Mouse (Mus musculus): ENCODE data around the gene Cnst.

The Cnst gene

DNA sequence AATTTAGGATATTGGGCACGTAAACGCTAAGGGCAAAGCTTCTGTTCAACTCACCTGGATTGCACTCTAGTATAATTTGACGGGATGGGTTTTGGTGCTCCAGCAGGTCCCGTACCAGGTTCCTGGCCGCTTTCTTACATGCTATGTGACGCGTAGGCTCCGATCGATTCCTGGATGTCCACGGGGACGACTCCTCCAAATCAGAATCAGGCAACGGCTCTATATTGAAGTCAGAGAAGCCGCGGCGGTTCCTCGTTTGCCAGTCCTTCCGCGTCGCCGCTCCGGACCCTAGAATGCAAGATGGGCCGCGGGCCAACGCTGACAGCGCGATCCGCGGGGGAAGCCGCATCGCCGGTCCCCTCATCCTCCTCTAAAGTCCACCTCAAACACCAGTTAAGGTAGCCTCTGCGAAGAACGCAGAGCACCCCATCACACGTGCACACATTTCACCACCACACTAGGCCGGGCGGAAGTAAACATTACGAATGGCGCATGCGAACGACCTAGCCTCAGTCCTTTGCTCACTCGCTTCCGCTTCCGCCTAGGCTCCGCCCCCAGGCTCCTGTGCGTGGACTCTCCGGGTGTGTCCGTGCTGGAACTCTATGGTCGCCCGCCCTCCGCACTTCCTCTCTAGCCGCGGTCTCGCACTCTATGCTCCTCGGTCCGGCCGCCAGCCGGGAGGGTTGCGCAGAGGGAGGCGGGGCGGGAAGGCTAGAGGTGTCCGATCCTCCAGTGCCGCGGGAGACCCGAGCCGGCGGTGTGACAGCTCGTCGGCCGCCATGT is at the start of gene Cnst, which contains the start of gene Tfb2m:
Gene Cnst (plus strand): TSS at position 603 of the 783 bp plus-strand sequence.
Gene Tfb2m (minus strand): TSS at position 500 of the 783 bp plus-strand sequence.
- DNase-seq = peak; percentile 96

DNA sequence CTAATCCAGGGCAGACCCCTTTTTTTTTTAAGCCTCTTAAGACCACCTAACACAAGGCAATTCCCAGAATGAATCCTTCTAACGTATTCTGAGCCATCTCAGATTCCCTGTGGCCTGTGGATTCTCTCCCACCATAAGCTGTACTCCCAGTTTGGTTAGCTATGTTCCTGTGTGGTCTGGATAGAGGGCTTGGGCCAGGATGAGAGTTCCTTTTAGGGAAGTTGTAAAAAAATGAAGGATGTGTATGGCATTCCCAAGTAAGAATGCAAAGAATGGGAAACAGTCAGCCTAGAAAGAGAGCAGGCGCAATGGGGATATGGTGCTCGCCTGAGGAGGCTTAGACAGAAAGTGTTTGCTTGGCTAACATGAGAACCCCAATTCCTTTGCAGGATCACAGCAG is 46.9 kb upstream of the Cnst start:
- no peak for DNase-seq

DNA sequence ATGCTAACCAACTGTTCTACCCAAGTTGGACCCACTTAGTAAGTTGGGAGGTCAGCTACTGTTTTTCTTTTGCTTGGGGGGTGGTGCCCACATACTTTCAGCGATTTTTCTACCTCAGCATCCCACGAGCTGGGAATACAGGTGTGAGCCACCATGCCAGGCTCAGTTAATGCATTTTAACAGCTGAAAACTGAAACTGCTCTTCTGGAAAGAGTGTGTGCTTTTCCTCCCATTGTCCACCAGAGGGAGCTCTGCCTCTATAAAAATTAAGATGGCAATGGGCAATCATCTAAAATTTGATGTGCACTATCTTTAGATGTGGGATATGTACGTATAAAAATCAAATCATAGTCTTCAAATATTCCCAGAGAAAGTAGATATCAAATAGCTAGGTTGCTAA is 43.6 kb upstream of the Cnst start:
- no peak for DNase-seq

DNA sequence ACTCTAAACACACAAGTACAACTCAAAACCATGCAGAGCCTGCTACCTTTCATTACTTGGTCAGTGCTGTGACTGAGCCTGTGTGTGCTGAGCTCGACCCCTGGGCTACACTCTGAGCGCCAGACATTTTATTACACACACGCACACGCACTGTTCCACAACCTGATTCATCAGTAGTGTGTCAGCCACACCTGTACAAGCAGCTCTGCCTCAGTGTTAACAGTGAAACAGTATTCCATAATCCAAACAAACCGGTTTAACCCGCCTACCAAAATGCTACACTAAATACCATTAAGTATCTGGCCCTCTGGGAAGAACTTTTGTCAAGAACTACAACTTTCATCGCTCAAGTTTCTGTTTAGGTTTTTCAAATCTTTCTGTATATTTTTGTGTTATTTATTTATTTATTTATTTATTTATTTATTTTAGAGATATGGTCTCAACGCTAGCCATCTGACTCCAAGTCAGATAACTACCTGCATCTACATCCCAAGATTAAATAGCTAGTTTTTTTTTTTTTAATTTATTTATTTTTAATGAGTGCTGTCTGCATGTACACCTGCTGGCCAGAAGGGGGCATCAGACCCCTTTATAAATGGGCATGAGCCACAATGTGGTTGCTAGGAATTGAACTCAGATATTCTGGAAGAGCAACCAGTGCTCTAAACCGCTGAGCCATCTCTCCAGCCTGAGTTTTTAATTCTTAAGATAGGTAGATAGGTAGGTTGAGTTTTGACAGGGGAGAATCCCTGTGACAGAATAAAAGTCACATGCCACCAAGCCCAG is 39.4 kb upstream of the Cnst start:
- DNase-seq = peak; percentile 24

DNA sequence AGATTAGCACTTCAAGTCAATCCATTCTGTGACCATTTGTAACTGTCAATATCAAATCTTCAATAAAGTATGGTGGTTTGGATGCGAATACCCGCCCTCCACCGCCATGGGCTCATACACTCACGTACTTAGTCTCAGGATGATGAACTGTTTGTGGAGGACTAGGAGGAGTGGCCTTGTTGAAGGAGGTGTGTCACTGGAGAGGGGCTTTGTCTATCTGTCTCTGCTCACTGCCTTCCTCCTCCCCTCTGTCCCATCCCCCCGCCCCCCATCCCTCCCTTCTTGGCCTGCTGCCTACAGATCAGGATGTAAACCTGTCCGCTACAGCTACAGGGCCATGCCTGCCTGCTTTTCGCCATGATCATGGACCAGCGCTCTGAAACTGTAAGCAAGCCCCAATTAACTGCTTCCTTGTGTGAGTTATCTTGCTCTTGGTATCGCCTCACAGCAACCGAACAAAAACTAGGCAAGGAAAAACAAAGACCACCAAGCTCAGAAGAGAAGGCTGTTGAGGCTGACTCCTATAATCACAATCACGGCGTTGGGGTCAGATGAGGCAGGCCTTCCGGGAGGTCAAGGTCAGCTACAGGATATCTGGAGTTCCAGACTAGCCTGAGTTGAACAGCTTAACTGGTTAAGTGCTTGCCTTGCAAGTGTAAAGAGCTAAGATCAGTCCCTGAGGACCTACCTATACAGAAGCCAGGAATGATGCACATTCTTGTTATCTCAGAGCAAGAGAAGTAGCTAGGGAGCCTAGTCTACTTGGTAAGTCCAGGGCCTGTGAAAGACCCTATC is 35.4 kb upstream of the Cnst start:
- no peak for DNase-seq

DNA sequence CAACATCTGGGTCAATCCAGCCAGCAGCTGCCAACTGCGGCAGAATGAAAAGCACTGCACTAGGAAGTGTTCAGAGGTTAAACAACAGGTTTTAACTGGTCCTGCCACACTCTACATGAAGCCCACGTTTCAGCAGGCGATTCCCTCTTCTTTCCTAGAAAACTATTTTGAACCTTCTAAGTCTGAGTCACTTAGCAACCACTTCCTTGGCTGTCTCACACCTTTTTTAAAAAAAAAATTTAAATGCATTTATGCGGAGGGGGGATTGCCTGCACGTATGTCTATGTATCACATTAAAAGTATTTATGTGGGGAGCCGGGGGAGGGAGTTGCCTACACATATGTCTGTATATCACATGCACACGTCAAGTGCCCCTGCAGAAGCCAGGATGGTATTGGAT is 34.3 kb upstream of the Cnst start:
- DNase-seq = peak; percentile 25

DNA sequence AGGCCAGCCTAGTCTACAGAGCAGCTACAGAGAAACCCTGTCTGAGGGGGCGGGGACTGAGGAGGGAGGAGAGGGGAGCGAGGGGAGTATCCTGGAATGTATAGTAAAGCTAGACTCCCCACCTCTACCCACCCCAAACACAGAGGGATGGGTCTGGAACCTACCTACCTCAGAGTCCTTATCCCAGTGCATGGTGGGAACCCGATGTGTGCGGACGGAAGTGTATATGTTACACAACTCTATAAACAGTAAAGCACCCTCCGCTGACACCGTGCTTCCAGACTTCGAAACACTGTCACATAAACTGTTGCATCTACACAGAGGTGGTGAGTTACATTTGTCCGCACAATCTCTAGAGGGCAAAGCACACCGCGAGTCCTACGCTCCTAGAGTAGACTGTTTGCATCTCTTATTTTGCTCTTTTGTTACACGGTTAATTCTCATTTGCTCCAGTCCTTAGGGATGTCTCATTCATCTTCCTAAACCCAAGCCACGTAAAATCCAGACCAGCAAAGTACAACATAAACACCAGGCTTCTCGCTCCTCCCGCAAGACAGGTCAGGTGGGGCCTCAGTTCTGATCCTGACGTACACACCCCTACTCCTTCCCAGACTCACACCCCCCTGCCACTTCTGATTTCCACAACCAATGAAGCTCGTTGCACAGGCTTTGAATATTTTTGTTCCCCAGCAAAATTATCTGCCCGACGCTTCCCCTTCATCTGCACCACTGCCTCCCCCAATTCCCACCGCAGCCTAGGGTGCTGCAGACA is 29.0 kb upstream of the Cnst start:
- no peak for DNase-seq

DNA sequence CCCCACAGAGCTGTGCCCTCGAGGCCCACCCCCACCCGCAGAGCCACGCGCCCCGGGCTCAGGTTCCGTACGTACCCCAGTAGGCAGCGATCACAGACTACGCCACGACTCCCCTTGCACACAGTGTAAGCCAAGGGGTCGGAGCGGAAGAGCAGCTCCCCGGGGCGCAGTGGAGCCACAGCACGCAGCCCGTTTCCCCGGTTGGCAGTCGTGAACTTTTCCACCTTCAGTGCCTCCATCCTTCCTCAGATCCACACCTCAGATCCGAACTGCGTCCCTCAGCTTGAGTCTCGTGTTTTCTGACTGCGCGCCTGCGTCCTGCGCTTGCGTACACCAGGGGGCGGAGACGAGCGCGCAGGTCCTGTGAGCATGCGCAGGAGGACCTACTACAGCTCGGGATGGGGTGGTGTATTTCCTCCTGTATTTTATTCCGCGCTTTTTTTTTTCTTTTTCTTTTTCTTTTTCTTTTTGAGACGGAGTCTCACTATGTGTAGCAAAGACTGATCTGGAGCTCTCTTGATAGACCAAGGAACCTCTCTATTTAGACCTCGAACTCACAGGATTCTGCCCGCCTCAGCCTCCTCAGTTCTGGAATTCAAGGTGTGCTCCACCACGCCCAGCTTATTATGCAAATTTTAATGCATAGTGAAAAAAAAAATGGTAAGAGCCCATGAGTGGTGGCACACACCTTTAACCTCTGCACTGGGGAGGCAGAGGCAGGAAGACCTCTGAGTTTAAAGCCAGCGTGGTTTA is 28.3 kb upstream of the Cnst start, which contains the start of gene Smyd3:
Gene Smyd3 (minus strand): TSS at position 329 of the 753 bp plus-strand sequence.
- DNase-seq = peak; percentile 83

DNA sequence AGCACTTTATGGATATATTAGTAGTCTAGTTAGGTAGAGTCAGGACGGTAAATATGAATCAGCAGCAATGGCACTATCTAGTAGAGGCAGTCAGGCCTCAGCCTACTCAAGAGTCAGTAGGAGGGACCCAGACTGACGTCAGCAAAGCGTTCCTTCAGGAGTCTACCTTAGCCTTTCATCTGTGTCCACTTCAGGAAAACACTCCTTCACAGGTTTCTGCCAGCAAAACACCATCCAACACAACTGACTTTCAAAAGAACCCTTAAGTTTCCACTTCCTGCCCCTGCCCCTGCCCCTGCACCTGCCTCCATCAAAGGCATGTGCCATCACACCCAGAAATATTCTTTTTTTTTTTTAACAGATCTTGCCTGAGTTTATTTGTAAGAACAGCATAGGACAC is 26.3 kb upstream of the Cnst start:
- DNase-seq = no peak

DNA sequence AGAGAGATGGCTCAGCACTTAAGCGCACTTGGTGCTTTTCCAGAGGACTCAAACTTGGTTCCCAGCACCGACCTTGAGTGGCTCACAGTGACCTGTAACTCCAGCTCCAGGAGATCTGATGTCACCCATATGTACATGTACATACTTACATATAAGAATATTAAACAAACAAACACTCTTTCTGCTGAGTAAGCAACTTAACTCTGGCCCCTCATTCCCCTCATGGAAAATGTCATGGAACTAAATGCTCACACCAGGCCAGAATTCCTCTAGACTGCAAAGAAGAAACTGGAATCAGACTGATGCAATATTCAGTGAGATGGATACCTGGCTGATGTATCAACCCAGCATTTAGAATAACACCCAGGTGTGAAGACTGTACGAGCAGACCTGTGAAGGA is 7.1 kb upstream of the Cnst start:
- no peak for DNase-seq

DNA sequence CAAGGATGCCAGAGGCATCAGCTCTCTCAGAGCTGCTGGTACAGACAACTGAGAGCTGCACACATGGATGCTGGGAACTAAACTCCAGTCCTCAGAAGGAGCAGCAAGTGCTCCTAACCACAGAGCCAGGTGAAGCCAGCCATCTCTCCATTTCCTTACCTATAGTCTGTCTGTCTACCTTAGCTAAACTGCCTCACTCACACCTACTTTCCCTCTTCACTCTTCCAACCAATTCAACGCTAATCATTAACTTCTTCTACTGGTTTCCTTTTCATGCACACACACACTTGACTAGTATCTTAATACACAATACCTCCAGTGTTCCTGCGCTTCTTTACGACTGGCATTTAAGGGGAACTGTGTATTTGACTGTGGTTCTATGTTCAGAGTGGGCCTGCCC is 6.3 kb upstream of the Cnst start:
- no peak for DNase-seq

DNA sequence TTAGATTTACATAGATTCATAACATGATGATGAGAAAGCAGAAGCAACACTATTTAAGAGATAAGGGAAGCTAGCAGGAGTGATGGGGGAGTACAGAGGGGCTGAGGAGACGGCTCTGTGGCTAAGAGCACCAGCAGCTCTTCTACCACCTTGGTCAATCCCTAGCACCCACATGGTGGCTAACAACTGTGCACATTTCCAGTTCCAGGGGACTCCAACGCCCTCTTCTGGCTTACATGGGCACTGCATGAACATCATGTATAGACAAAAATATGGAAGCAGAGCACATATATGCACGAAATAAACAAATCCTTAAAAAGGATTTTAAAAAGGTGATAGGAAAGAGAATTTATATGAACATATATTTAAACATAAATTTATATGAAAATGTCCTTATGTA is 4.7 kb upstream of the Cnst start:
- no peak for DNase-seq

DNA sequence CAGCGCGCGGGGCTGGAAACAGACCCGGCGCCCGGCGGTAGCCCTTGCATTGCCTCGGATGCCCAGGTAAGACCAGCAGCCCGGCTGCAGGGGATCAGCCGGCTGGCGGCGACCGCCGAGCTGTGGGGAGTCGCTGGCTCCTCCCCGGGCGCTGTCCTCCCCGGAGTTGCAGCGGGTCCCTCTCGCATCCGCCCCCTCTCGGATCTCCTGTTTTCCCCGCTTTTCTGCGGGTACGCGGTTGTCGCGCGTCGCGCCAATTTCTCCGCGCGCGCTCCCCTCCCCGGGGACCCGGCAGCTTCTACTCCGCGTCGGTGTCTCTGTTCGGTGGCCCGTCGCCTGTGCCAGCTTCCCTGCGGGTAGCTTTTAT is 364 bp downstream of the Cnst start:
- no peak for DNase-seq

DNA sequence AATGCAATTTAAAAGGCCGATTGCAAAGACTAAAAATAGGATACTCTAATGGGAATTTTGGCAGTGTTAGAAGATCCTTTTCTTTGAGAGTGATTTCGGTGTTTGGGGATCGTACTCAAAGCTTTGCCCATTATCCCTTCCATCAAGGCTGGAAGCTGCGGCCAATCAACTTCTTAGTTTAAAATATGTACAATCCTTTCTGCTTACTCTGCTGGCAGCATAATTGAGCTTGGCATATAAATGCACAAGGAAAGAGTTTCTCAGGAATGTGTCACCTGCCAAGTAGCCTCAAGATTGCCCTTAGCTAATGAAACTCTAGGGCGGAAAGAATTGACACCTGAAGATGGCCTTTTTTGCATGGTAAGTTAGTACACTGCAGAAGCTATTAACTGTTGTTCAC is 1.0 kb downstream of the Cnst start:
- no peak for DNase-seq

DNA sequence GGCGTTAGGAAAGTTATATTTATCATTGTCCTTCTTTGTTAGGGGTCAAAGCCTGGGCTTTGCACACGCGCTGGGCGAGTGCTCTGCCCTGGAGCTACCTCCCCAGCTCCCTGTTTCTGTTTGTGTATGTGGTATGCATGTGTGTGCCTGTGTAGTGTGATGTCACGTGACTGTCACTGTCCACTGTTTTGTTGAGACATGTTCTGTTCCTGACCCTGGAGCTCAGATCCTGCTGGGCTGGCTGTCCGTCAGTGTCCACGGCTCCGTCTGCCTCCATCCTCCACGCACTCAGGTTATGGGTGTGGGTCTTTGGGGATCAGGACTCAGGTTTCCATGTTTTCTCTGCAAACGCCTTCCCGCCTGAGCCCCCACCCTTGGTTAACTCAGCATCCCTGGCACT is 2.0 kb downstream of the Cnst start:
- no peak for DNase-seq

DNA sequence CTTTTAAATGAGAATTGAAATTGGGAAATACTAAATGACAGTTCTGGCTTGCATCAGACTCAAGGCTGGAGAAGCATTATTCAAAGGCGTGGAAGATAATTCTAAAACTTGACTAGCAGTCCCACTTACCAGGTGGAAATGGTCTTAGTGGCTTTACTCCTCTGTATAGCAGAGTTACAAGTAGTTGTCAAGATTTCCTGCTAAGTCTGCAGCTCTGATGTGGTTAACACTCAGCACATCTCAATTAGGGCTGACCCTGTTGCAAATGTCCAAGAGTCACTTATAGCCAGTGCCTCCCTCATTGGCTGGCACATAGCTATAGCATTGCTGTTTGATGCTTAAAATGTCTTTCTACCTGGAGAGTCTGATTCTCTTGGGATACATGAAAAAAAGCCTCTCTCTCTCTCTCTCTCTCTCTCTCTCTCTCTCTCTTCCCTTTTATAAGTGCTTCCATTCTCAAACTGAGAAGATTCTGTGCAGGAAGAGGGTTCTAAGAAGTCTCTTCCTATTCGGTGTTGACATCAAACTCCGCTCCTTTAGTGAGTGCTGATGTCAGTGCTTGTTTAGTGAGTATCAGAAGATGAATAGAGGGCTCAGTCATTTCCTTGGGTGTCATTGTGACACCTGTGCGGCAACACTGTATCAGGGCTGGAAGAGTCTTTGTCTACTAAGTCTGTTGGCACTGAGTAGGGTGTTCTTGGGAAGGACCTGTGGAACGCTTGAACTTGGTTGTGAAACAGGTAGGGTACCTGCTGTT is 3.0 kb downstream of the Cnst start:
- no peak for DNase-seq

DNA sequence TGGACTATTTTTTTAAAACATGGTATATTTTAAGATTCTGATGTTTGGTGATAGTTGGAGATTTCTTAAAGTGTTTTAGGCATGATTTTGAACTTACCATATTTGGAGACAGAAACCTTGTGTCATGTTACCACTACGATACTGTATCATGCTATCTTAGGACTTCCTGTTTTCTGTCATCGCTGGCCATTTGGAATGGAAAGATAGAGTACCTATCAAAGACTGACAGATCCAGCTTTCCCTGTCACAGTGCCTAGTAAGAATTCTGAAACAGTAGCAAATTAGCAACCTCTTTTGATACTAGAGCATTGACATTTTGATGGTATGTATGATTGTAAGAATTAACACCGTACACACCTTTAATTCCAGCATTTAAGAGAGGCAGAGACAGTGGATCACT is 5.2 kb downstream of the Cnst start:
- no peak for DNase-seq

DNA sequence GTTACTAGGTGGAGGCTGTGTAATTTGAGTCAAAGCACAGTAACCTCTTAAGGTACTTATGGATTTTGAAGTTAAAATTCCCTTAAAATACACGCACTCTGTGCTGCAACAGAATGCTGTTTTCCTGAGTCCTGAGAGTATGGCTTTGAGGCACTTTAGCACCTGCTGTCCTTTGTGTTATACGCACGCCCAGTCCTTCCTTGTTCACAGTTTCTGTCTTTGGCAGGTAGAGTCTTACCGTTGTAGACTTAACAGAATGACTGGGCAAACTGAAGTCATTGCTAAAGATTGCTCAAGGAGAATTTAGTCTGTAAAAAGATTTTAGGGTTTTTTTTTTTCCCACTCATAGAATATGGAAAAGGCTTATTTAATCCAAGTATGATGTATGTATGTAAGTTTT is 5.8 kb downstream of the Cnst start:
- DNase-seq = no peak

DNA sequence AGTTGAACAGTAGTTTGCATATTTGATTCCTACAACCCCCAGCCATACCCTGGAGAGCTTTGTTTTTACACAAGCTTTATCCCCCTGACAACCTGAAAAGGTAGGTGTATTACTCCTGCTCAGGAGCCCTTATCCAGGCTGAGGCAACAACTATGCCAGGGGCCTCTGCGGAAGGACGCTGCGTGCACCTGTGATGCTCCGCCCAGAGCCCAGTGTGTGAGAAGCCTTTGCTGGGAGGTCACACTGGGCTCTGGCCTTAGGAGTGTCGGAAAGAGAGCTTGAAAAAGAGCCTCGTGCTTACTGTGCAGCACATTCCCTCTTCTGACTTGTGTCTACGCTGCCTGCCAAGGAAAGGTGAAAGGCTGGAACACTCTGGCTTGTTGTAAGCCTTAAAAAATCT is 6.6 kb downstream of the Cnst start:
- no peak for DNase-seq

DNA sequence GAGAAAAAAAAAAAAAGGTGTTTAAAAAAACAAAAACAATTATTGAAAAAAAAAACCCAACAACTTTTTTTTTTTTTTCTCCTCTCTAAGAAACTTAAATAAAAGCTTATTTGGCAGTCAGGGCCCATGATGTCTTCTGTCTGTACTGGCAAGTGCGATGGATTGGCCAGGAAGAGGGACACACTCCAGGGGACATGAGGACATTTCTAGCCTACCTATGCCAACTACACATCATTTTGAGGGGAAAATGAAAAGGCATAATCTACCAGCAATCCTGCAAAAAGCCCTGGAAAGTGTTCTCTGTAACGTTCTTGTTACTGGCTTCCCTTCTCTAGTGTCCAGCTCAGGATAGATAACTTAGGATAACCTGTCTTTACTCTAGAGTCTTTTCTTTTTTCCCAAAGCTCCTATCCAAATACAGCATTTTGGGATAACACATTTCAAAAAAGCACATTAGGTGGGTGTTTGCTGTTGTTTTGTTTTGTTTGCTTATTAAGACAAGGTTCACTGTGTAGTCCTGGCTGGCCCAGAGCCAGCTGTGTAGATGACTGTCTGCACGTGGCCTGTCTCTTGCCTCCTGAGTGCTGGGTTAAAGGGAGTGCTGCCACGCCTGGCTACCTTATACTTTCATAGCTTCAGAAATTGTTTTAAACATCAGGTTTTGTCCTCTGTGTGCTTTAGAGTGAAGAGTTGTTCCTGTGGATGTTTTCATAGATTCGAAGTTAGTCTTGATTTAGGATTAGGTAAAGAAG is 7.2 kb downstream of the Cnst start:
- no peak for DNase-seq
